In genomic region chr2:3712369-3713042, GRCm38 (mm10) we compare ENCODE assay signal across 8 mouse cellular contexts.
DNase-seq lines count a peak whose midpoint lies in the region; ATAC-seq and TF ChIP-seq lines count a peak whose summit lies in the region.

No protein-coding gene starts in this region.

- ATAC-seq in heart, postnatal 0 days (ENCODE audit: insufficient read depth, low read depth) = no peak
- no peak; the same call in 1 of the 2 replicates for ATAC-seq in liver, embryonic 11.5 days (replicated peaks; ENCODE audit: low FRiP score)
- ATAC-seq in megakaryocyte progenitor cell, adult 5-6 weeks (replicated peaks; ENCODE audit: poor library complexity) = no peak

- 47% methylated on average over 3 of the region's 3 CpGs for WGBS in heart, postnatal 0 days
- WGBS in liver, embryonic 11.5 days = 75% methylated on average over 3 of the region's 3 CpGs

- no peaks in the 10 kb centered on the region for H3K36me3 ChIP-seq in heart, postnatal 0 days (replicated peaks; ENCODE audit: control insufficient read depth, insufficient read depth, low read length)
- no peaks in the 10 kb centered on the region for H3K36me3 ChIP-seq in liver, embryonic 11.5 days (ENCODE audit: control insufficient read depth, insufficient read depth, low read length)

- H3K9ac ChIP-seq in heart, postnatal 0 days (replicated peaks; ENCODE audit: low read depth, low read length) = no peak overlapping the region
- H3K9ac ChIP-seq in liver, embryonic 11.5 days (ENCODE audit: low read depth, low read length) = no peak overlapping the region

- DNase-seq in heart, postnatal 0 days (ENCODE audit: low spot score) = no peak
- no peak for DNase-seq in heart, postnatal 4 days
- DNase-seq in 416B (ENCODE audit: low read depth) = peak; percentile 41
- DNase-seq in liver, embryonic 11.5 days (ENCODE audit: low spot score) = no peak
- no peak for DNase-seq in cerebellum, adult 8-10 months
- DNase-seq in B cell, adult 2 months = no peak

- peak overlapping the region; percentile 87 for H3K4me3 ChIP-seq in heart, postnatal 0 days (ENCODE audit: low read depth, low read length)
- no peak overlapping the region for H3K4me3 ChIP-seq in bone marrow macrophage, adult 2 months (ENCODE audit: insufficient read depth, low read length)
- H3K4me3 ChIP-seq in liver, embryonic 11.5 days (ENCODE audit: low read depth, low read length) = peak overlapping the region; percentile 75; the same call in 1 of the 2 replicates

- H3K4me1 ChIP-seq in heart, postnatal 0 days (ENCODE audit: control insufficient read depth, insufficient read depth) = peaks cover 14% of the 10 kb centered on the region; the same call in 1 of the 2 replicates
- H3K4me1 ChIP-seq in bone marrow macrophage, adult 2 months (ENCODE audit: control insufficient read depth, insufficient read depth, low read length) = peaks cover 26% of the 10 kb centered on the region
- peaks cover 4% of the 10 kb centered on the region for H3K4me1 ChIP-seq in liver, embryonic 11.5 days (replicated peaks; ENCODE audit: control insufficient read depth, insufficient read depth, low read length)

- H3K27me3 ChIP-seq in heart, postnatal 0 days (ENCODE audit: control insufficient read depth, insufficient read depth, low read length) = no peaks in the 10 kb centered on the region
- H3K27me3 ChIP-seq in liver, embryonic 11.5 days (replicated peaks; ENCODE audit: control insufficient read depth, insufficient read depth, low read length) = no peaks in the 10 kb centered on the region

- H3K4me2 ChIP-seq in heart, postnatal 0 days (ENCODE audit: low read depth, low read length) = peak overlapping the region; percentile 89
- peak overlapping the region; percentile 86; the same call in 1 of the 2 replicates for H3K4me2 ChIP-seq in liver, embryonic 11.5 days

- TF ChIP-seq EP300 in heart, postnatal 0 days (IDR thresholded peaks at IDR 0.05; ENCODE audit: low read depth) = no peak

- TF ChIP-seq POLR2A in bone marrow macrophage, adult 2 months (IDR thresholded peaks at IDR 0.05; ENCODE audit: borderline replicate concordance, low read depth, low read length) = no peak

- no peak for TF ChIP-seq CTCF in heart, postnatal 0 days (IDR thresholded peaks at IDR 0.05; ENCODE audit: low read depth)
- TF ChIP-seq CTCF in bone marrow macrophage, adult 2 months (IDR thresholded peaks at IDR 0.05; ENCODE audit: low read depth, low read length) = no peak

- H3K27ac ChIP-seq in heart, postnatal 0 days (ENCODE audit: low read depth) = 0 out of 2 replicates have a peak overlapping the region, but pooled peaks have one; percentile 22
- H3K27ac ChIP-seq in bone marrow macrophage, adult 2 months (ENCODE audit: insufficient read depth, low read depth, low read length) = peak overlapping the region; percentile 19
- no peak overlapping the region for H3K27ac ChIP-seq in liver, embryonic 11.5 days (ENCODE audit: low read depth, low read length)

- no peaks in the 10 kb centered on the region for H3K9me3 ChIP-seq in heart, postnatal 0 days (replicated peaks; ENCODE audit: control insufficient read depth, low read length)
- H3K9me3 ChIP-seq in liver, embryonic 11.5 days (ENCODE audit: control insufficient read depth, low read length) = no peaks in the 10 kb centered on the region
